Mouse (Mus musculus): ENCODE measurements around the gene Sult6b2. TPM values are rescaled to one million over a fixed set of nuclear protein-coding genes. Genes with fewer than 3 reads are reported as not detected.

The Sult6b2 gene
- polyA plus RNA-seq, 1 experiment from 2014 or later = not detected

DNA sequence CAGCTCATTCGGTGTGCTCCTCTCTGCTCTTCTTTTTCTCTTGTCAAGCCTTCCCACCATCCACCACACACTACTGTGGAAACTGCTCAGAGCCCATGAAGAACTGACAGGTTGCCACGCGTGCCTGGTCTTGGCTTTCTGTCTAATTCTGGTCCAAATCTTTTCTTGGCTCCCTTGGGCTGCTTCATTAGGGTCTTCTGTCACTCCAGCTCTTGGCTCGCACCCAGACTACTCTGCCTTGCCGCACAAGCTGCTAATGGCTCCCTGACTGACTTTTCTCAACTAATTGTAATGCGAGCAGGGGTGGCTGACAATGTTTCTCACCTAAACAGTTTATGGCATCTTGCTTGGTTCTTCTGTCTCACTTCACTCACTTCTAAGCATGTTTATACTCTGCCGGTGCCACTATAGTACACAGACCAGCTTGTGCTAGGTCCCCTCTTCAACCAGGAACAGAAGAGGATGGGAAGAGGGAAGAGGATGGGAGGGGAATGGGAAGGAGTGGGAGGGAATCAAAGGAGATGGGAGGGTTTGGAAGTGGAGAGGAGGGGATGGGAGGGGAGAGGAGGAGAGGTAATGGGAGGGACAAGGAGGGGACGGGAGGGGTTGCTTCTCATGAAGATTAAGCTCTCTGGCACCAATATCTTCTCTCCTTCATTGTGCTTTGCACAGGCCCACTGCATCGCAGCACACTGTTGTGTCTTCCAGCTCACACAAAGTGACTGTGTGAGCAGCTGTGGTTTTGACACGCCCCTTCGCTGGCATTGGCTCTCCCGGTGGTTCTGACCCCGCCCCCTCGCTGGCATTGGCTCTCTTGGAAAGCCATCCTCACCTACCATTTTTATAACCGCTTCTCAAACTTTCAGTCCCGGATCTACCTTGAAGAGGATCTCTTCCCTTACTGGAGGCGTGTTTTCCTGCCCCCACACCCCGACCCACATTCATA lies 16.0 kb downstream of the Sult6b2 start:
- no peaks in the 10 kb centered on the region for H3K27me3 ChIP-seq (ENCODE audit: control insufficient read depth, insufficient read depth, low read length)
- peak; percentile 58 for DNase-seq (ENCODE audit: low spot score)
- no peak overlapping the region for H3K27ac ChIP-seq
- 53% methylated on average over 17 of the region's 18 CpGs for WGBS
- peaks cover 10% of the 10 kb centered on the region; the same call in 1 of the 2 replicates for H3K4me1 ChIP-seq (replicated peaks; ENCODE audit: control insufficient read depth, insufficient read depth, low read length)
- H3K9ac ChIP-seq = no peak overlapping the region
- no peaks in the 10 kb centered on the region for H3K9me3 ChIP-seq (ENCODE audit: control insufficient read depth, low read length)
- no peak; the same call in 1 of the 2 replicates for ATAC-seq (ENCODE audit: low FRiP score)
- no peak overlapping the region for H3K4me2 ChIP-seq (replicated peaks)
- H3K4me3 ChIP-seq (replicated peaks; ENCODE audit: low read length) = no peak overlapping the region
- H3K36me3 ChIP-seq (replicated peaks; ENCODE audit: control insufficient read depth, insufficient read depth) = no peaks in the 10 kb centered on the region

- no peaks in the 10 kb centered on the region for H3K36me3 ChIP-seq (replicated peaks; ENCODE audit: control insufficient read depth, insufficient read depth)
- ATAC-seq (ENCODE audit: low FRiP score) (no peak), DNase-seq (ENCODE audit: low spot score) (no peak)
- 85% methylated on average over 21 of the region's 21 CpGs for WGBS
- no peak overlapping the region for H3K27ac ChIP-seq
- H3K4me1 ChIP-seq (replicated peaks; ENCODE audit: control insufficient read depth, insufficient read depth, low read length) = no peaks in the 10 kb centered on the region
- no peak overlapping the region for H3K4me2 ChIP-seq (replicated peaks)
- H3K4me3 ChIP-seq (replicated peaks; ENCODE audit: low read length) = no peak overlapping the region
- no peaks in the 10 kb centered on the region for H3K27me3 ChIP-seq (ENCODE audit: control insufficient read depth, insufficient read depth, low read length)
- H3K9ac ChIP-seq = no peak overlapping the region
- no peaks in the 10 kb centered on the region for H3K9me3 ChIP-seq (ENCODE audit: control insufficient read depth, low read length)
These were observed 18.2 kb downstream of the Sult6b2 start for GRCm38 (mm10) chr6:142786106-142786505.

GRCm38 (mm10) chr6:142785343-142785742 lies 19.0 kb downstream of the Sult6b2 start:
- WGBS = 36% methylated on average over 4 of the region's 4 CpGs
- Histone ChIP-seq H3K4me1 (replicated peaks; ENCODE audit: control insufficient read depth, insufficient read depth, low read length) (no peaks in the 10 kb centered on the region), H3K4me2 (replicated peaks) (no peak overlapping the region), H3K27ac (no peak overlapping the region), H3K9ac (no peak overlapping the region), H3K4me3 (replicated peaks; ENCODE audit: low read length) (no peak overlapping the region), H3K9me3 (ENCODE audit: control insufficient read depth, low read length) (no peaks in the 10 kb centered on the region), H3K36me3 (replicated peaks; ENCODE audit: control insufficient read depth, insufficient read depth) (no peaks in the 10 kb centered on the region), H3K27me3 (ENCODE audit: control insufficient read depth, insufficient read depth, low read length) (no peaks in the 10 kb centered on the region)
- no peak for DNase-seq (ENCODE audit: low spot score)
- no peak for ATAC-seq (ENCODE audit: low FRiP score)

GRCm38 (mm10) chr6:142781286-142781685 lies 23.0 kb downstream of the Sult6b2 start:
- no peaks in the 10 kb centered on the region for H3K36me3 ChIP-seq (replicated peaks; ENCODE audit: control insufficient read depth, insufficient read depth)
- H3K9me3 ChIP-seq (ENCODE audit: control insufficient read depth, low read length) = no peaks in the 10 kb centered on the region
- no peak overlapping the region for H3K4me2 ChIP-seq (replicated peaks)
- 63% methylated on average over 7 of the region's 7 CpGs for WGBS
- ATAC-seq (ENCODE audit: low FRiP score) = no peak
- no peaks in the 10 kb centered on the region for H3K4me1 ChIP-seq (replicated peaks; ENCODE audit: control insufficient read depth, insufficient read depth, low read length)
- no peak for DNase-seq (ENCODE audit: low spot score)
- H3K9ac ChIP-seq = no peak overlapping the region
- H3K27me3 ChIP-seq (ENCODE audit: control insufficient read depth, insufficient read depth, low read length) = no peaks in the 10 kb centered on the region
- no peak overlapping the region for H3K27ac ChIP-seq
- H3K4me3 ChIP-seq (replicated peaks; ENCODE audit: low read length) = no peak overlapping the region

DNA sequence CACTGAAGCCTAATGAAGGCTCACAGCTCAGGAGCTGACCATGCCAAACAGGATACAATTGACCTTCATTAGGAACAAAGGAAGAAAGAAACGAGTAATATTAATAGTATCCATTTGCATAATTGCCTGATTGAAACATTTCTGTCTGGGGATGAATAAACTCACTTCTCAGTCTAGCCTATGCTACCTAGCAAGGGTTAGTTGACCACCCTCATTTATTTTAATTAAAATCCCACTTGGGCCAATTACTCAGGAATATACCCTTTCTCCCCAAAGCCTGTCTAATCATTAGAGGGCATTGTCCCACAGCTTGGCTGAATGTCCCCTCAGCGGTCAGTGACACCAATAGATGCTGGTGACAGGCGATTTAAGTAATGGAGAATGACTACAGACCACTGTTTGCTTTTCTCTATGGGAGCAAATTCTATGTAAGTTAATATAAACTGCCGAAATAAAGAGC lies 23.7 kb downstream of the Sult6b2 start:
- no peak overlapping the region for H3K27ac ChIP-seq
- no peak overlapping the region for H3K9ac ChIP-seq
- 0 out of 2 replicates have a peak, but pooled peaks cover 2% of the 10 kb centered on the region for H3K36me3 ChIP-seq (replicated peaks; ENCODE audit: control insufficient read depth, insufficient read depth)
- ATAC-seq (ENCODE audit: low FRiP score) (no peak; the same call in 1 of the 2 replicates), DNase-seq (ENCODE audit: low spot score) (no peak)
- 51% methylated on average over 4 of the region's 4 CpGs for WGBS
- no peaks in the 10 kb centered on the region for H3K9me3 ChIP-seq (ENCODE audit: control insufficient read depth, low read length)
- H3K4me2 ChIP-seq (replicated peaks) = no peak overlapping the region
- H3K4me1 ChIP-seq (replicated peaks; ENCODE audit: control insufficient read depth, insufficient read depth, low read length) = no peaks in the 10 kb centered on the region
- H3K4me3 ChIP-seq (replicated peaks; ENCODE audit: low read length) = no peak overlapping the region
- H3K27me3 ChIP-seq (ENCODE audit: control insufficient read depth, insufficient read depth, low read length) = no peaks in the 10 kb centered on the region

- Histone ChIP-seq H3K9me3 (ENCODE audit: control insufficient read depth, low read length) (no peaks in the 10 kb centered on the region), H3K36me3 (replicated peaks; ENCODE audit: control insufficient read depth, insufficient read depth) (peaks cover 7% of the 10 kb centered on the region; the same call in 1 of the 2 replicates), H3K4me2 (replicated peaks) (no peak overlapping the region), H3K27me3 (ENCODE audit: control insufficient read depth, insufficient read depth, low read length) (no peaks in the 10 kb centered on the region), H3K9ac (no peak overlapping the region), H3K4me1 (replicated peaks; ENCODE audit: control insufficient read depth, insufficient read depth, low read length) (no peaks in the 10 kb centered on the region), H3K4me3 (replicated peaks; ENCODE audit: low read length) (no peak overlapping the region), H3K27ac (no peak overlapping the region)
- no peak for DNase-seq (ENCODE audit: low spot score)
- 52% methylated on average over 14 of the region's 14 CpGs for WGBS
- ATAC-seq (ENCODE audit: low FRiP score) = peak; percentile 53
These were observed 24.3 kb downstream of the Sult6b2 start for GRCm38 (mm10) chr6:142779812-142780573.

GRCm38 (mm10) chr6:142779045-142779811 lies 25.1 kb downstream of the Sult6b2 start:
- peak; percentile 77 for DNase-seq (ENCODE audit: low spot score)
- H3K4me3 ChIP-seq (replicated peaks; ENCODE audit: low read length) = no peak overlapping the region
- H3K9me3 ChIP-seq (ENCODE audit: control insufficient read depth, low read length) = no peaks in the 10 kb centered on the region
- WGBS = 52% methylated on average over 11 of the region's 11 CpGs
- no peak overlapping the region for H3K27ac ChIP-seq
- H3K4me1 ChIP-seq (replicated peaks; ENCODE audit: control insufficient read depth, insufficient read depth, low read length) = no peaks in the 10 kb centered on the region
- peaks cover 14% of the 10 kb centered on the region for H3K36me3 ChIP-seq (replicated peaks; ENCODE audit: control insufficient read depth, insufficient read depth)
- peak; percentile 76 for ATAC-seq (ENCODE audit: low FRiP score)
- H3K4me2 ChIP-seq (replicated peaks) = no peak overlapping the region
- no peak overlapping the region for H3K9ac ChIP-seq
- no peaks in the 10 kb centered on the region for H3K27me3 ChIP-seq (ENCODE audit: control insufficient read depth, insufficient read depth, low read length)

- Histone ChIP-seq H3K4me3 (replicated peaks; ENCODE audit: low read length) (no peak overlapping the region), H3K9me3 (ENCODE audit: control insufficient read depth, low read length) (no peaks in the 10 kb centered on the region), H3K27me3 (ENCODE audit: control insufficient read depth, insufficient read depth, low read length) (no peaks in the 10 kb centered on the region), H3K9ac (no peak overlapping the region), H3K27ac (no peak overlapping the region), H3K4me2 (replicated peaks) (no peak overlapping the region), H3K4me1 (replicated peaks; ENCODE audit: control insufficient read depth, insufficient read depth, low read length) (no peaks in the 10 kb centered on the region), H3K36me3 (replicated peaks; ENCODE audit: control insufficient read depth, insufficient read depth) (peaks cover 36% of the 10 kb centered on the region)
- 81% methylated on average over 4 of the region's 4 CpGs for WGBS
- DNase-seq (ENCODE audit: low spot score) (no peak), ATAC-seq (ENCODE audit: low FRiP score) (no peak)
These were observed 27.4 kb downstream of the Sult6b2 start for GRCm38 (mm10) chr6:142776935-142777334.

Data from hindbrain, embryonic 14.5 days (tissue).